Mouse (Mus musculus): ENCODE results near the gene Slc25a30.

GRCm38 (mm10) chr14:75836579-75836978 lies 49.7 kb upstream of the Slc25a30 start:
- TF ChIP-seq CTCF (IDR thresholded peaks at IDR 0.05) (no peak), EP300 (IDR thresholded peaks at IDR 0.05) (no peak)

Measured in lung, postnatal 0 days (tissue).